Mouse (Mus musculus) brain, embryonic 14.5 days (tissue): ENCODE measurements around the gene Kdelr2.

Experiments
- CTCF ChIP-seq: fragments of 200-500 bp; IDR thresholded peaks from 2 replicates; pipeline ENCODE4 v1.5.1; 2012; ENCODE audit warnings: inconsistent platforms, mild to moderate bottlenecking, moderate library complexity, borderline replicate concordance; ENCODE audit not compliant: insufficient read depth, insufficient read length; ENCODE audit errors: extremely low read depth
- POLR2A ChIP-seq: fragments of 200-500 bp; IDR thresholded peaks from 2 replicates; pipeline ENCODE4 v1.6.1; 2012; ENCODE audit warnings: mild to moderate bottlenecking, inconsistent platforms, borderline replicate concordance; ENCODE audit not compliant: poor library complexity, insufficient read depth, insufficient read length, severe bottlenecking; ENCODE audit errors: extremely low read depth

GRCm38 (mm10) chr5:143405200-143405599 is 1.6 kb downstream of the Kdelr2 start:
- TF ChIP-seq CTCF (no peak), POLR2A (no peak)
